Mouse (Mus musculus) G1E-ER4 (cell line): Measurements from ENCODE around the gene Aloxe3. TPM values are rescaled to one million over a fixed set of nuclear protein-coding genes. Genes with fewer than 3 reads are reported as not detected.

ENCODE experiments used
- GATA1 ChIP-seq: IDR thresholded peaks from one replicate; pipeline ENCODE4 v1.8.0; 2012; ENCODE audit warnings: low read length, inconsistent platforms
- polyA plus RNA-seq: library from polyadenylated mRNA; stranded (reverse); fragments of >175 nt; gene quantifications from 2 replicates; pipeline ENCODE4 v1.2.3, GENCODE M21; 2012

Aloxe3 gene
- polyA plus RNA-seq, 1 experiment = not detected

DNA sequence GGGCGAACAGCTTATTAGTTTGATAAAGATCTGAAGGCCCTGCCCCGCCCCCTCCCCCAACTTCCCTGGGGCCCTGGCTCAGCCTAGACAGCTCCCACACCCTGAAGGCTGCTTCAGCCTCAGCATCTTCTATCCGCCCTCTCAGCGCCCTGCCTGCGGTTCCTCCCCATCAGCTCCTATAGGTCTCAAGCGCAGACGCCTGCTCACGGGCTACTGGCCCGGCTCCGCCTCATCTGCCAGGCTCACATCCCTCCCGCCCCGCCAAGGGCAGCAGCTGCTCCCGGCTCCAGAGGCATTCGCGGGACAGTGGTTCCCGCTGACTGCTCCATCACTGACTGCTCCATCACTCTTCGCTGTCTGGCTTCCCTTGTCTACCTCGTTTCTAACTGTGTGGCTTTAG, 31.1 kb downstream of the Aloxe3 start, which contains the start of gene Alox12b:
Gene Alox12b (plus strand): TSS at position 190 of the 400 bp plus-strand sequence.
- TF ChIP-seq GATA1 = no peak

DNA sequence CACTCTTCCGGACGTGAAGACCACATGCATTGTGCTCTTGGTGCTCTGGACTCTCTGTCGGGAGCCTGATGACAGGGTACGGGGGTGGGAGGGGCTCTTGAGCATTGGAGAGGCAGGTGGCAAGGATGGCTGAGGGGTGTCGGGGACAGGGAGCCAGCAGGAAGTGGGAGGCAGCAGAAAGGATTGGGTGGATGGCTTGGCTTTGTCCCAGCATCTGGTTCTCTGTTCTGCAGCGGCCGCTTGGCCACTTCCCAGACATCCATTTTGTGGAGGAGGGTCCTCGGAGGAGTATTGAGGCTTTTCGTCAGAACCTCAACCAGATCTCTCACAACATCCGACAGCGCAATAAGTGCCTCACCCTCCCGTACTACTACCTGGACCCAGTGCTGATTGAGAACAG, 43.6 kb downstream of the Aloxe3 start:
- TF ChIP-seq GATA1 = no peak

DNA sequence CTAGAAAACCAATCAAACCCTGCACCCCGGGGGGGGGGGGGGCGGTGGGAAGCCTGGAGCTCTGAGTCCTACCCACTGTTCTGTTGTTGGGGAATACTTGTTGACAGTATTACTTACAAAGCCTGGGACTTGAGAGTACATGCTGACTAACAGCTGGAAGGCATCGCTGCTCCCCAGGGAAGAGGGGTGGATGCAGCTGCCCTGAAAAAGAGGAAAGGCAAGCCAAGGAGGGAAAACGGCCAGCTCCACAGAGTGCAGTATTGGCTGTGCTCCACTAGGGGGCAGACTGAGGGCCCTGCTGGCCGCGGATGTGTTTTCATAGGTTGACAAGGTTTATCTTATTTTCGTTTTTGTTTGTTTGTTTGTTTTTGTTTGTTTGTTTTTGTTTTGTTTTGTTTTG, 45.9 kb downstream of the Aloxe3 start:
- no peak for TF ChIP-seq GATA1

DNA sequence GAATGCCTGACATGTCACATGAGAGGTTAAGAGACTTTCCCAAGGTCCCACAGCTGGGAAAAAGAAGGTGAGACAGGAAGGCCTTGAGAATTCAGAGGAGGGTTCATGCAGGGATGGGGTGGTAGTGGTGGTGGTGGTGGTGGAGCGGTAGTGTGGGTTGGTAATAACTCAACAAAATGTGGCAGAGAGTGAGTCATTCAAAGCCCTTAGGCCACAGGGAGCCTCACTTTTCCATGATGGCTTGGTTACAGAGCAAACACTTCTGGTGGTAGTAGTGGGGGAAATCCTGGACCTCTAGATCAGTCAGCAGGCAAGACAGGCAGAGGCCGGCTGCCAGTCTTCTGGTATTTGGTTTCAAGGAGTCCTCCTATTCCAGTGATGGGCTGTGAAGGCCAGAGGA, 46.9 kb downstream of the Aloxe3 start:
- no peak for TF ChIP-seq GATA1

GRCm38 (mm10) chr11:69174722-69175121, 49.0 kb downstream of the Aloxe3 start:
- no peak for TF ChIP-seq GATA1

GRCm38 (mm10) chr11:69178525-69178924, 52.8 kb downstream of the Aloxe3 start:
- TF ChIP-seq GATA1 = no peak

- TF ChIP-seq GATA1 = no peak
Observed at GRCm38 (mm10) chr11:69179512-69179911, 53.8 kb downstream of the Aloxe3 start.

GRCm38 (mm10) chr11:69180120-69180519, 54.4 kb downstream of the Aloxe3 start:
- TF ChIP-seq GATA1 = no peak

GRCm38 (mm10) chr11:69185031-69185430, 59.3 kb downstream of the Aloxe3 start:
- no peak for TF ChIP-seq GATA1

DNA sequence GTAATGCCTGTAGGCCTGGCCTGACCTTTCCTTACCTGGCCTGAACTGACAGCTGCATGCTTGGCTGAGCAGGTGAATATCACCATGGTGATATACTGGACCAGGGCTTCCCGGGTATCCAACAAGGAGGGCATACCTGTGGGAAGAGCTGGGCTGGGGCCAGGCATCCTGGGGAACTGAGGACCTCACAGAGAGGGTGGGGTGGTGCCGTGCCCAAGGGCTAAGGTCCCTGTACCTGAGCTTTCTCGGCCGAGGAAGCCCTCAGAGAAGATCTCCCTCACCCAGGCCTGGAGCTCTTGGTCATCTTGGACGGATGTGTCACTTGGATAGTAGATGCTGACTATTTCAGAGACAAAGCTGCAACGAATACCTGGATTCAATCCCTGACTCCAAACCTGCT, 60.2 kb downstream of the Aloxe3 start:
- no peak for TF ChIP-seq GATA1

GRCm38 (mm10) chr11:69192840-69193239, 67.1 kb downstream of the Aloxe3 start:
- no peak for TF ChIP-seq GATA1

DNA sequence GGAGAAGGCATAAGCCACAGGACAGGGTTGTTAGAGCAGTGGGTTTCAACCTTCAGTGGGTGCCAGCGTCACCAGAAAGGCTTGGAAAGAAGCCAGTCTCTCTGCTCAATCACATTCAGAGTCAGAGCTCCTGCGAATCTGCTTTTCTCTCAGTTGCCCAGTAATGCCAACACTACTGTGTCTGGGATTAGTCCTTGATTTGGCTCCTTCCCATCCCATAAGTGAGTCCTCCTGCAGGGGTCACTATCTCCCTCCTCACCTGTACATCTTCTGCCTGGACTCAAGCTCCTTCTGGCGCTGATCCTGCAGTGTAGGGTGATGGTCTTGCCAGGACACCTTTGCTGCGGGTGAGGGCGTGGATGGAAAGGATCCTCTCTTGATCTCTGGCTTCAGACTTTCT, 71.1 kb downstream of the Aloxe3 start:
- TF ChIP-seq GATA1 = no peak

DNA sequence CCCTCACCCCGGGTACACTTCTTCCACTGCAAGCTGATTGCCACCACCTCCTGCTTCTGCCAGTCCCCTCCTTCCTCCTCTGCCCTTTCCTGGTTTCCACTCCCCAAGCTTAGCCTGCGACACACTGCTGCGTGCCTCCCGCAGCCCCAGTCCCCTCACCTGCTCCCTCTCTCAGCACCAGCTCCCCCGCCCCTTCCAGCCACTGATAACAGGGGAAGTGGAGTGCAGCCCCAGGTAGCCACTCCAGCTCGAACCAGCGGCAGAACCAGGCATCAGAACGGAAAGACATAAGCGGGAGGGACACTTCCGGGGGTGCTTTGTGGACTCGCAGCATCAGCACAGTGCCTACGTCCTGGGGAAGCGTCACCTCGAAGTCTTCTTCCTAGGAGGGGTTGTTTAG, 71.5 kb downstream of the Aloxe3 start:
- TF ChIP-seq GATA1 = no peak

DNA sequence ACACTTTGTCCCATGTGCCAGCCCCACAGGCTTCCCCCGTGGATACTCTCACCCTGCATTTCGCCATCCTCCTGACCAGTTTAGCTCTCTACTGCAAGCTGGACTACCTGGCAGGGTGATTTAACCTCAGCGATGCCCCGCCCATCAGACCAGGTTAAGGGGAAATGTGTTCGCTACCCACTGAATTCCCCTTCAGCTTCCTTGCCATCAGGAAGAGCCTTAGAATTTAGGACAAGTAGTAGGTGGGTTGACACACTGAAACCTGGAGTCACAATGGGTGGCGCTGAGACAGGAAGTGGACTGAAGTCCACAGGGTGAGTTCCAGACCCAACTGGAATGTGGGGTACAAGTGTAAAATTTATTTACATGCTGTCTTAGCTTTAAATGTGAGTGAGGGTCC, 72.0 kb downstream of the Aloxe3 start, which contains the start of gene Alox8:
Gene Alox8 (minus strand): TSS at position 101 of the 400 bp plus-strand sequence.
- no peak for TF ChIP-seq GATA1

Other genes with a start within 250 kb of the Aloxe3 start
- gene Rnf222, start 237.3 kb upstream of the Aloxe3 start, polyA plus RNA-seq = not detected in 2 replicates
- gene Rpl26, start 224.3 kb upstream of the Aloxe3 start, polyA plus RNA-seq = 180 and 197 TPM in 2 replicates
- gene Odf4, start 198.8 kb upstream of the Aloxe3 start, polyA plus RNA-seq = not detected in 2 replicates
- not detected in 2 replicates for gene Arhgef15, start 168.4 kb upstream of the Aloxe3 start, polyA plus RNA-seq
- 1.2 and 1.5 TPM in 2 replicates for gene Slc25a35, start 157.8 kb upstream of the Aloxe3 start, polyA plus RNA-seq
- 11.1 and 12.8 TPM in 2 replicates for gene Rangrf, start 150.7 kb upstream of the Aloxe3 start, polyA plus RNA-seq
- 31.5 and 37.6 TPM in 2 replicates for gene Pfas, start 117.4 kb upstream of the Aloxe3 start, polyA plus RNA-seq
- 39.7 and 70.1 TPM in 2 replicates for gene Ctc1, start 110.0 kb upstream of the Aloxe3 start, polyA plus RNA-seq
- 217 and 345 TPM in 2 replicates for gene Aurkb, start 80.2 kb upstream of the Aloxe3 start, polyA plus RNA-seq
- 20.5 and 25.2 TPM in 2 replicates for gene Borcs6, start 66.2 kb upstream of the Aloxe3 start, polyA plus RNA-seq
- 55.6 and 63.5 TPM in 2 replicates for gene Tmem107, start 55.1 kb upstream of the Aloxe3 start, polyA plus RNA-seq
- gene Vamp2, start 37.4 kb upstream of the Aloxe3 start, polyA plus RNA-seq = 32.2 and 39.6 TPM in 2 replicates
- 25.0 and 26.2 TPM in 2 replicates for gene Per1, start 30.7 kb upstream of the Aloxe3 start, polyA plus RNA-seq
- 0.80 and 1.4 TPM in 2 replicates for gene Hes7, start 5.5 kb upstream of the Aloxe3 start, polyA plus RNA-seq
- gene 9130213A22Rik, start 3.3 kb upstream of the Aloxe3 start, polyA plus RNA-seq = 0.09 and 0.10 TPM in 2 replicates
- gene Alox12b, start 31.1 kb downstream of the Aloxe3 start, polyA plus RNA-seq = not detected in 2 replicates
- not detected in 2 replicates for gene Alox8, start 71.9 kb downstream of the Aloxe3 start, polyA plus RNA-seq
- not detected in 2 replicates for gene Gucy2e, start 111.1 kb downstream of the Aloxe3 start, polyA plus RNA-seq
- gene Cntrob, start 197.9 kb downstream of the Aloxe3 start, polyA plus RNA-seq = 39.6 and 50.3 TPM in 2 replicates
- gene Trappc1, start 198.1 kb downstream of the Aloxe3 start, polyA plus RNA-seq = 4.2 and 6.8 TPM in 2 replicates
- gene Kcnab3, start 200.4 kb downstream of the Aloxe3 start, polyA plus RNA-seq = 2.1 and 2.7 TPM in 2 replicates
- not detected in 2 replicates for gene Rnf227, start 214.6 kb downstream of the Aloxe3 start, polyA plus RNA-seq
- gene Chd3, start 243.5 kb downstream of the Aloxe3 start, polyA plus RNA-seq = 279 and 331 TPM in 2 replicates